Mouse (Mus musculus): ENCODE measurements at regions not wholly inside any gene's neighbourhood (a gene's known extent, or its start where the extent isn't known, plus 50 kb on each side); places are given as distances from the start of the nearest gene placed in this dataset.
A peak's percentile ranks its signal among the peaks of the same experiment; 100 is the strongest.

DNA sequence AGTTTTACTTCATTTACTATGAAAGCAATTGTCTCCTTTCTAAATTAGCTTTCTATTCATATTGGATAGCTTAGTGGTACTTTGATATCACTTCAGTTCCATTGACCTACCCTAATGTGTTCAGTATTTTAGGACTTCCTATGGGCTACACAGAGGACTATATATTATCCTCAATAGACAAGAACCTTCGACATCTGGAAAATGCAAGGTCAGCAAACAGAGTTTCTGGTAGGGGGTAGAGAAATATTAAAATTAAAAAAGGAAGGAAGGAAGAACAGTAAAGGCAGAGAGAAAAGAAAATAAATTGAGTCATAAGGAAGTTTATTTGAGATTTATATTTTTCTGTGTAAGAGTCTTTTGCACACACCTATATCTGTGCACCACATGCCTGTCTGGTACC, 107.4 kb upstream of the Insig1 start:
- TF ChIP-seq CTCF (IDR thresholded peaks at IDR 0.05; ENCODE audit: insufficient read depth, low read depth, low read length): no peak
- TF ChIP-seq POLR2A (IDR thresholded peaks at IDR 0.05; ENCODE audit: insufficient read depth, low read depth, low read length): no peak
- Histone ChIP-seq H3K4me1 (ENCODE audit: control insufficient read depth, insufficient read depth, low read length) (no peaks in the 10 kb centered on the region), H3K4me3 (ENCODE audit: insufficient read depth, low read depth, low read length) (no peak overlapping the region), H3K27ac (ENCODE audit: insufficient read depth, low read depth, low read length) (no peak overlapping the region)
- 89% methylated on average over 1 of the region's 1 CpGs for WGBS

- H3K4me3 ChIP-seq (ENCODE audit: insufficient read depth, low read depth, low read length): no peak overlapping the region
- 23% methylated on average over 2 of the region's 2 CpGs for WGBS
- no peaks in the 10 kb centered on the region for H3K4me1 ChIP-seq (ENCODE audit: control insufficient read depth, insufficient read depth, low read length)
- TF ChIP-seq CTCF (IDR thresholded peaks at IDR 0.05; ENCODE audit: insufficient read depth, low read depth, low read length) (peak; percentile 62; the same call in 1 of the 2 replicates), POLR2A (IDR thresholded peaks at IDR 0.05; ENCODE audit: insufficient read depth, low read depth, low read length) (no peak)
- H3K27ac ChIP-seq (ENCODE audit: insufficient read depth, low read depth, low read length): no peak overlapping the region
Observed at GRCm38 (mm10) chr5:27995186-27995585, 76.0 kb upstream of the Insig1 start.

DNA sequence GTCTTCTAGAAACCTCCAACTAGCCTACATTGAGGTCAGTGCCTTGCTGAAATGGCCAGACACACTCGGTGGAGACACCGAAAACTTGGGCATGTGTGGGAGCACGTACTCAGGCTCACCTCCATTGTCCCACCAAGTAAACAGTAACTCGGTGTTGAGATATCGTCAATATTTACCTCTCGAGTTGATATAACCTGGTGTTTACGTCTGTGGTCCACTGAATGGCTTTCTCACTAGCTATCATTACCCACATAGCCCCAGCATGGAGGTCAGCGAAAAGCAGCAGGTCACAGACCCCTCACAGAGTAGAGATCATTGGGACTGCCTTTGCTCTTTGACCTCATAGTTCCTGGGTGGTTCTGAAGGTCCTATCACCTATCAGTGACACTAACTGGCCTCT, 73.4 kb upstream of the Insig1 start:
- H3K4me1 ChIP-seq (ENCODE audit: control insufficient read depth, insufficient read depth, low read length): no peaks in the 10 kb centered on the region
- TF ChIP-seq CTCF (IDR thresholded peaks at IDR 0.05; ENCODE audit: insufficient read depth, low read depth, low read length): no peak
- no peak for TF ChIP-seq POLR2A (IDR thresholded peaks at IDR 0.05; ENCODE audit: insufficient read depth, low read depth, low read length)
- WGBS: 96% methylated on average over 8 of the region's 8 CpGs
- no peak overlapping the region for H3K4me3 ChIP-seq (ENCODE audit: insufficient read depth, low read depth, low read length)
- H3K27ac ChIP-seq (ENCODE audit: insufficient read depth, low read depth, low read length): no peak overlapping the region

GRCm38 (mm10) chr5:28002922-28003321, 68.2 kb upstream of the Insig1 start:
- TF ChIP-seq POLR2A (IDR thresholded peaks at IDR 0.05; ENCODE audit: insufficient read depth, low read depth, low read length) (no peak), CTCF (IDR thresholded peaks at IDR 0.05; ENCODE audit: insufficient read depth, low read depth, low read length) (no peak)
- H3K4me3 ChIP-seq (ENCODE audit: insufficient read depth, low read depth, low read length): no peak overlapping the region
- H3K27ac ChIP-seq (ENCODE audit: insufficient read depth, low read depth, low read length): no peak overlapping the region
- WGBS: 100% methylated on average over 1 of the region's 1 CpGs
- no peaks in the 10 kb centered on the region for H3K4me1 ChIP-seq (ENCODE audit: control insufficient read depth, insufficient read depth, low read length)

DNA sequence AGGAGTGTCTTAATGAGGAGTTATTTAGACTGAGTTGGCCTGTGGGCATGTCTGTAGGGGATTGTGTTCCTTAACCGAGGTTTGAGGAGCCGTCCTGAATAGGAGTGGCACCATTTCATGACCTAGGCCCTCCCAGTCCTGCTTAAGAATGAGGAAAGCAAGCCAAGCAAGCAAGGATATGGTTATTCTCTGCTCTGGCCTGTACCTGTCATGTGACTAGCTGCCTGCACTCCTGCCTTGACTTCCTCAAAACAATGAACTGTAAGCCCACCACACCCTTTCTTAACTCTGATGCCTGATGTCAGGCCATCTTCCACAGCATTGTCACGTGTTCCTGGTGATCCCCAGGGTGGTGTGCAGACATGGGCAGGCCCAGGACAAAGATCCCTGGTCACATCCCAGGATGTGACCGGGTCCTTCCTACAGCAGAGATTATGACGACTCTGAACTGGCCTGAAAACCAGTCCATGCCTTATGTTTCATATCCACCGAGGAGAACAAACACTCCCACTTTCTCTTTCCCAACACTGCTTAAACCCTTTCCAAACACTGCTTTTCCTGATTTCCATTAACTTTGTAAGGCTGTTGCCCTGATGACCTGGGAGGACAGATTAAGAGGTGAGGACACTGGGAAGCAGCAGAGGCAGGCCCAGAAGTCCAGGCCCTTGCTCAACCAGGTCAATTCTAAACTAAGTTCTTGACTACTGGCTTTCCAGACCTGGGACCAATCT, 67.2 kb upstream of the Insig1 start:
- no peak overlapping the region for H3K27ac ChIP-seq (ENCODE audit: insufficient read depth, low read depth, low read length)
- 83% methylated on average over 6 of the region's 6 CpGs for WGBS
- H3K4me3 ChIP-seq (ENCODE audit: insufficient read depth, low read depth, low read length): no peak overlapping the region
- TF ChIP-seq POLR2A (IDR thresholded peaks at IDR 0.05; ENCODE audit: insufficient read depth, low read depth, low read length) (no peak), CTCF (IDR thresholded peaks at IDR 0.05; ENCODE audit: insufficient read depth, low read depth, low read length) (no peak)
- no peaks in the 10 kb centered on the region for H3K4me1 ChIP-seq (ENCODE audit: control insufficient read depth, insufficient read depth, low read length)

GRCm38 (mm10) chr5:28004487-28004827, 66.7 kb upstream of the Insig1 start:
- TF ChIP-seq CTCF (IDR thresholded peaks at IDR 0.05; ENCODE audit: insufficient read depth, low read depth, low read length): no peak
- no peak for TF ChIP-seq POLR2A (IDR thresholded peaks at IDR 0.05; ENCODE audit: insufficient read depth, low read depth, low read length)
- Histone ChIP-seq H3K4me3 (ENCODE audit: insufficient read depth, low read depth, low read length) (no peak overlapping the region), H3K4me1 (ENCODE audit: control insufficient read depth, insufficient read depth, low read length) (no peaks in the 10 kb centered on the region), H3K27ac (ENCODE audit: insufficient read depth, low read depth, low read length) (no peak overlapping the region)

GRCm38 (mm10) chr5:28009386-28009785, 61.8 kb upstream of the Insig1 start:
- no peak for TF ChIP-seq CTCF (IDR thresholded peaks at IDR 0.05; ENCODE audit: insufficient read depth, low read depth, low read length)
- Histone ChIP-seq H3K27ac (ENCODE audit: insufficient read depth, low read depth, low read length) (no peak overlapping the region), H3K4me3 (ENCODE audit: insufficient read depth, low read depth, low read length) (no peak overlapping the region), H3K4me1 (ENCODE audit: control insufficient read depth, insufficient read depth, low read length) (no peaks in the 10 kb centered on the region)
- 84% methylated on average over 4 of the region's 4 CpGs for WGBS

DNA sequence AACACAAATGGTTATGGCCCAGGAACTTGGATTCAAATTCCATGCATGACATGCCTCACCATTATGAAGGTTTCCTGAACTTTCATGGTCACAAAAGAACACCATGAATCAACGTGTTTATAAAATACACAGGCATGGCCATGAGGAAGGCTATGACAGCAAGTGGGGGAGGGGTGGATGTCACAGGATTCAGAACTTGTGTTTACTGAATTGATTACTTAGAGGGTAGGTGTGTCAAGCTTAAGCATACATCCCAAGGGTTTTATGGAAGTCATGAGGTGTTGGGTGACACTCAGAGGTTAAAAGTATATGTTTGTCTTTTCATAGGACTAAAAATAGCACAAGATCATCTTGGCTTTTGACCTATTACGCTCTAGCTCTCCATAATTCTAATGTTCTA, 61.3 kb upstream of the Insig1 start:
- WGBS: 85% methylated on average over 2 of the region's 2 CpGs
- Histone ChIP-seq H3K4me3 (ENCODE audit: insufficient read depth, low read depth, low read length) (no peak overlapping the region), H3K27ac (ENCODE audit: insufficient read depth, low read depth, low read length) (no peak overlapping the region), H3K4me1 (ENCODE audit: control insufficient read depth, insufficient read depth, low read length) (no peaks in the 10 kb centered on the region)
- TF ChIP-seq CTCF (IDR thresholded peaks at IDR 0.05; ENCODE audit: insufficient read depth, low read depth, low read length): no peak
- TF ChIP-seq POLR2A (IDR thresholded peaks at IDR 0.05; ENCODE audit: insufficient read depth, low read depth, low read length): no peak

- H3K4me3 ChIP-seq (ENCODE audit: insufficient read depth, low read depth, low read length): no peak overlapping the region
- 88% methylated on average over 3 of the region's 3 CpGs for WGBS
- TF ChIP-seq CTCF (IDR thresholded peaks at IDR 0.05; ENCODE audit: insufficient read depth, low read depth, low read length): no peak
- TF ChIP-seq POLR2A (IDR thresholded peaks at IDR 0.05; ENCODE audit: insufficient read depth, low read depth, low read length): no peak
Observed at GRCm38 (mm10) chr5:28010529-28010928, 60.6 kb upstream of the Insig1 start.

GRCm38 (mm10) chr5:28012496-28012895, 58.7 kb upstream of the Insig1 start:
- H3K4me1 ChIP-seq (ENCODE audit: control insufficient read depth, insufficient read depth, low read length): no peaks in the 10 kb centered on the region
- no peak for TF ChIP-seq POLR2A (IDR thresholded peaks at IDR 0.05; ENCODE audit: insufficient read depth, low read depth, low read length)
- no peak for TF ChIP-seq CTCF (IDR thresholded peaks at IDR 0.05; ENCODE audit: insufficient read depth, low read depth, low read length)
- no peak overlapping the region for H3K27ac ChIP-seq (ENCODE audit: insufficient read depth, low read depth, low read length)
- no peak overlapping the region for H3K4me3 ChIP-seq (ENCODE audit: insufficient read depth, low read depth, low read length)
- WGBS: 97% methylated on average over 2 of the region's 2 CpGs

More at GRCm38 (mm10) chr5:28010529-28010928, 60.6 kb upstream of the Insig1 start:
- Histone ChIP-seq H3K4me1 (ENCODE audit: control insufficient read depth, insufficient read depth, low read length) (no peaks in the 10 kb centered on the region), H3K27ac (ENCODE audit: insufficient read depth, low read depth, low read length) (no peak overlapping the region)
